Mouse (Mus musculus): ENCODE data around the gene Zglp1. TPM values are rescaled to one million over a fixed set of nuclear protein-coding genes. Genes with fewer than 3 reads are reported as not detected.
A peak's percentile ranks its signal among the peaks of the same experiment; 100 is the strongest.

Zglp1 gene
- polyA plus RNA-seq, 1 experiment from 2014 or later, result 1.3 TPM

MicroRNAs within 50 kb of the gene (microRNA counts, 519-probe panel; counts per million panel counts)
- 2,695 counts per million, percentile 67 among the panel's probes with 10 or more counts for microRNA mmu-miR-1900

Small RNA genes lying within 50 kb of the gene (microRNA-seq; reads per million reads assigned to microRNA genes)
- not detected for gene Mir1900
- gene Mir7082, result not detected

Other genes with a start within 250 kb of the Zglp1 start
- gene Rdh8, start 248.6 kb downstream of the Zglp1 start, polyA plus RNA-seq (2015; fragmentation: Nextera tagmentation; extraction: Ambion mirVana), result not detected in 2 replicates
- 16.2 and 18.3 TPM in 2 replicates for gene A230050P20Rik, start 198.5 kb downstream of the Zglp1 start, polyA plus RNA-seq (2015; fragmentation: Nextera tagmentation; extraction: Ambion mirVana)
- 10.7 and 11.2 TPM in 2 replicates for gene Angptl6, start 187.4 kb downstream of the Zglp1 start, polyA plus RNA-seq (2015; fragmentation: Nextera tagmentation; extraction: Ambion mirVana)
- gene Ppan, start 178.9 kb downstream of the Zglp1 start, polyA plus RNA-seq (2015; fragmentation: Nextera tagmentation; extraction: Ambion mirVana), result 79.5 and 97.6 TPM in 2 replicates
- 261 and 297 TPM in 2 replicates for gene Eif3g, start 168.5 kb downstream of the Zglp1 start, polyA plus RNA-seq (2015; fragmentation: Nextera tagmentation; extraction: Ambion mirVana)
- gene Dnmt1, start 107.2 kb downstream of the Zglp1 start, polyA plus RNA-seq (2015; fragmentation: Nextera tagmentation; extraction: Ambion mirVana), result 56.3 and 56.9 TPM in 2 replicates
- 24.3 and 24.4 TPM in 2 replicates for gene S1pr2, start 90.3 kb downstream of the Zglp1 start, polyA plus RNA-seq (2015; fragmentation: Nextera tagmentation; extraction: Ambion mirVana)
- gene Mrpl4, start 64.4 kb downstream of the Zglp1 start, polyA plus RNA-seq (2015; fragmentation: Nextera tagmentation; extraction: Ambion mirVana), result 165 and 181 TPM in 2 replicates
- gene Icam1, start 51.1 kb downstream of the Zglp1 start, polyA plus RNA-seq (2015; fragmentation: Nextera tagmentation; extraction: Ambion mirVana), result 12.7 and 13.7 TPM in 2 replicates
- 1.8 and 5.4 TPM in 2 replicates for gene Icam4, start 37.7 kb downstream of the Zglp1 start, polyA plus RNA-seq (2015; fragmentation: Nextera tagmentation; extraction: Ambion mirVana)
- 0.09 and 0.10 TPM in 2 replicates for gene Icam5, start 35.0 kb downstream of the Zglp1 start, polyA plus RNA-seq (2015; fragmentation: Nextera tagmentation; extraction: Ambion mirVana)
- 0.44 and 0.55 TPM in 2 replicates for gene Gm49373, start 6.0 kb upstream of the Zglp1 start, polyA plus RNA-seq (2015; fragmentation: Nextera tagmentation; extraction: Ambion mirVana)
- gene Fdx1l, start 6.5 kb upstream of the Zglp1 start, polyA plus RNA-seq (2015; fragmentation: Nextera tagmentation; extraction: Ambion mirVana), result 63.3 and 69.8 TPM in 2 replicates
- gene Gm38431, start 24.9 kb upstream of the Zglp1 start, polyA plus RNA-seq (2015; fragmentation: Nextera tagmentation; extraction: Ambion mirVana), result 2.5 and 2.9 TPM in 2 replicates
- gene Raver1, start 24.9 kb upstream of the Zglp1 start, polyA plus RNA-seq (2015; fragmentation: Nextera tagmentation; extraction: Ambion mirVana), result 57.7 and 64.7 TPM in 2 replicates
- gene Tyk2, start 64.2 kb upstream of the Zglp1 start, polyA plus RNA-seq (2015; fragmentation: Nextera tagmentation; extraction: Ambion mirVana), result 17.0 and 18.1 TPM in 2 replicates
- 247 and 261 TPM in 2 replicates for gene Cdc37, start 82.9 kb upstream of the Zglp1 start, polyA plus RNA-seq (2015; fragmentation: Nextera tagmentation; extraction: Ambion mirVana)
- gene Pde4a, start 98.6 kb upstream of the Zglp1 start, polyA plus RNA-seq (2015; fragmentation: Nextera tagmentation; extraction: Ambion mirVana), result 6.2 and 7.8 TPM in 2 replicates
- 58.1 and 59.7 TPM in 2 replicates for gene Keap1, start 172.3 kb upstream of the Zglp1 start, polyA plus RNA-seq (2015; fragmentation: Nextera tagmentation; extraction: Ambion mirVana)
- gene S1pr5, start 181.3 kb upstream of the Zglp1 start, polyA plus RNA-seq (2015; fragmentation: Nextera tagmentation; extraction: Ambion mirVana), result 0.06 TPM in 1 of 2 replicates, not detected in the other
- 62.1 and 62.3 TPM in 2 replicates for gene Atg4d, start 198.2 kb upstream of the Zglp1 start, polyA plus RNA-seq (2015; fragmentation: Nextera tagmentation; extraction: Ambion mirVana)
- 12.3 and 13.2 TPM in 2 replicates for gene Kri1, start 220.9 kb upstream of the Zglp1 start, polyA plus RNA-seq (2015; fragmentation: Nextera tagmentation; extraction: Ambion mirVana)
- 40.2 and 42.5 TPM in 2 replicates for gene Cdkn2d, start 224.3 kb upstream of the Zglp1 start, polyA plus RNA-seq (2015; fragmentation: Nextera tagmentation; extraction: Ambion mirVana)
- 158 and 172 TPM in 2 replicates for gene Ap1m2, start 245.2 kb upstream of the Zglp1 start, polyA plus RNA-seq (2015; fragmentation: Nextera tagmentation; extraction: Ambion mirVana)

Data from intestine, embryonic 16.5 days (tissue).